Mouse (Mus musculus) CH12.LX (cell line): ENCODE results near the gene Pmvk.

Source experiments
- CHD2 ChIP-seq: IDR thresholded peaks from 2 replicates; pipeline ENCODE4 v1.6.1; 2011; ENCODE audit warnings: low read length, improper control_type of control experiment
- CTCF ChIP-seq, 2 experiments: IDR thresholded peaks in 1 of 2; conservative IDR thresholded peaks in 1 of 2; 2 replicates each; pipeline ENCODE4 v1.5.1; 2011 to 2012; ENCODE audit warnings: low read depth in 2 of 2, low read length in 2 of 2, improper control_type of control experiment in 1 of 2, inconsistent platforms in 1 of 2, mild to moderate bottlenecking in 1 of 2, moderate library complexity in 1 of 2
- E2F4 ChIP-seq: IDR thresholded peaks from 2 replicates; pipeline ENCODE4 v1.6.1; 2011; ENCODE audit warnings: low read depth, low read length, improper control_type of control experiment; ENCODE audit not compliant: insufficient replicate concordance
- ETS1 ChIP-seq: conservative IDR thresholded peaks from 2 replicates; pipeline ENCODE4 v1.6.1; 2012; ENCODE audit warnings: low read depth, mild to moderate bottlenecking, inconsistent platforms, low read length, improper control_type of control experiment, moderate library complexity
- GABPA ChIP-seq: IDR thresholded peaks from 2 replicates; pipeline ENCODE4 v1.6.1; 2012; ENCODE audit warnings: low read depth, low read length, improper control_type of control experiment, inconsistent platforms; ENCODE audit not compliant: insufficient replicate concordance
- HCFC1 ChIP-seq: IDR thresholded peaks from 2 replicates; pipeline ENCODE4 v1.6.1; 2012; ENCODE audit warnings: low read depth, mild to moderate bottlenecking, inconsistent platforms, low read length, improper control_type of control experiment
- MAX ChIP-seq: IDR thresholded peaks from 2 replicates; pipeline ENCODE4 v1.6.1; 2011; ENCODE audit warnings: low read length, improper control_type of control experiment
- POLR2A ChIP-seq: IDR thresholded peaks from 2 replicates; pipeline ENCODE4 v1.6.1; 2011; ENCODE audit warnings: low read depth, mild to moderate bottlenecking, improper control_type of control experiment, low read length
- UBTF ChIP-seq: IDR thresholded peaks from 2 replicates; pipeline ENCODE4 v1.6.1; 2012; ENCODE audit warnings: low read depth, mild to moderate bottlenecking, inconsistent platforms, low read length, improper control_type of control experiment, moderate library complexity

DNA sequence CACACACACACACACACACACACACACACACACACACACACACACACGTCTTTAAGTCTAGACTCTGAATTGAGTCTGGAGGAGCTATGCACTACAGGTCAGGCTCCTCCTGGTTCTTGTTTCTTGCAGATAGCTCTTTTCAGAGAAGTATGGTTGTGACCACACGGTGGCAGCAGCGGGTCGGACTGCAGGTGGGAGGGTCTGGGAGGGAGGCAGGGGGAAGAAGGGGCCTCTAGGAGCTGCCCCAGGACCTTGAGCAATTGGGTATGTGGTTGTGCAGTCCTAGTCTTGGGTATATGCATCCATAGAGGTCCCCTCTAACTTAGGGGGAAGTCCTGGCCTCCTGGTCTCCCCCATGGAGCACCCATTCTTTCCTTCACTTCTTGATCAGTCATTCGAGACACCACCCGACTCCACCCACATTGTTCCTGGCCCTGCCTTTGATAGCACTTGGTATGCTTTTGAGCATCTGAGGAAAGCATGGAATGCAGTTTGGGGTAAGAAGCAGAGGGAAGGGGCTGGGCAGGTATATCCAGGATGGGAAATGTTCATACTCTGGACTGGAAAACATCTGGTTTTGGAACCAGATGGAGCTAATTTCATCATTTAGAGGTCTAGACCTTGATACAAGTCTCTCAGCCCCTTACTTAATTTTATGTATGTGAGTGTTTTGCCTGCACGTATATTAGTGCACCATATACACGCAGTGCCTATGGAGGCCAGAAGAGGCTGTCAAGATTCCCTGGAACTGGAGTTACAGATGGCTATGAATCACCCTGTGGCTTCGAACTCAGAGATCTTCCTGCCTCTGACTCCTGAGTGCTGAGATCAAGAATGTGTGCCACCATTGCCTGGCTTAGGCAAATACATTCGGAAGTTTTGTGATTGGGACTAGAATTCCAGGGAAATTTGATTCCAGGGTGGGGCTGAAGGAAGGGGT, 2.7 kb downstream of the Pmvk start:
- TF ChIP-seq GABPA (no peak), CTCF (conservative IDR thresholded peaks at IDR 0.05 in 1 of 2, IDR thresholded peaks at IDR 0.05 in 1 of 2; ENCODE audit: low read depth in 2 of 2, low read length in 2 of 2) (peak; percentile 44 to 89; a peak in 3 of 4 replicates), E2F4 (no peak), POLR2A (no peak), MAX (no peak), CHD2 (no peak), UBTF (no peak), HCFC1 (no peak), ETS1 (no peak)
